Mouse (Mus musculus): ENCODE data around the gene Ropn1. TPM values are rescaled to one million over a fixed set of nuclear protein-coding genes. Genes with fewer than 3 reads are reported as not detected.

Gene Ropn1
- polyA plus RNA-seq (2015; fragmentation: Nextera tagmentation; extraction: Ambion mirVana): not detected in 2 replicates

DNA sequence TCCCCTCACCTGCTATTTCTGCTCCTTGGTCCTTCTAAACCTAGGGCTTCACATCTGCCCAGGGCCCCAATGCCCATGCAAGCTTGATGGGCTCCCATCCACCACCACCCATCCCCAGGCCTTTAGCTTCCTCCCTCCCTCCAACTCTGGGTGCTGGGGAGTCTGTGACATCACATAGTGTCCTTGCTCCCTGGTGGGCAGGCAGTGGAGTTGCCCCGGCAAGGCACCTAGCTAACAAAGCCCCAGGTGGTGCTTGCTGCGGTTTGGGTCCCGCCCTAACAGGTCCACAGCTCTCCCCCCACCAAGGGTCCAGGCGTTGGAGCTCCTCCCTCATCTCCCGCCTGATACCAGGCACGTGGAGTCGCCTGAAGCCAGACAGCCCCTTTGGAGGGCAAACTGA, at the start of gene Ropn1:
TSS of gene Ropn1 (plus strand) at position 301 of the 400 bp plus-strand sequence.
- WGBS (ENCODE audit: insufficient replicate concordance): 34% methylated on average over 7 of the region's 7 CpGs
- Histone ChIP-seq H3K27me3 (no peaks in the 10 kb centered on the region), H3K27ac (no peak within 1 kb of the TSS), H3K4me1 (replicated peaks) (no peaks in the 10 kb centered on the region), H3K4me2 (no peak within 1 kb of the TSS), H3K36me3 (no peaks in the 10 kb centered on the region), H3K9ac (no peak within 1 kb of the TSS), H3K9me3 (replicated peaks) (no peaks in the 10 kb centered on the region), H3K4me3 (replicated peaks) (no peak within 1 kb of the TSS)
- DNase-seq (no peak), ATAC-seq (ENCODE audit: low read depth) (no peak)

DNA sequence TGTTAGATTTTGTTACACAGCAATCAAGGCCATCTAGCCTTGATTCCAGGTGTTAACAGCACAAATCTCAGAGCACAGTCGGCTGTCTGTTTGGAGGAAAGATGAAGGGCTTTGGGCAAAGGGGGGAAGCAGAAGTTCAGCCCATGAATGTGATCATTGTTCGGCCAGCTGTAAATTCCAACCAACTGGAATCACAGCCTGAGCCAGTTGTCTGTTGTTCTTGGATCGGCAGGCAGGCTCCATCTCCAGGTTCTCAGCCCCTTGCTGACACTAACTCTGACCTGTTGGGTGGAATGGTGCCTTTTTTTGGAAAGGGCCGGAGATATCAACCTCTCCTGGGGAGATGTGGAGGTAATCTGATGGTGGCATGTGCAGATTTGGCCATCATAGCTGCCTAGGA, 47.8 kb upstream of the Ropn1 start:
- 64% methylated on average over 4 of the region's 4 CpGs for WGBS (ENCODE audit: insufficient replicate concordance)

DNA sequence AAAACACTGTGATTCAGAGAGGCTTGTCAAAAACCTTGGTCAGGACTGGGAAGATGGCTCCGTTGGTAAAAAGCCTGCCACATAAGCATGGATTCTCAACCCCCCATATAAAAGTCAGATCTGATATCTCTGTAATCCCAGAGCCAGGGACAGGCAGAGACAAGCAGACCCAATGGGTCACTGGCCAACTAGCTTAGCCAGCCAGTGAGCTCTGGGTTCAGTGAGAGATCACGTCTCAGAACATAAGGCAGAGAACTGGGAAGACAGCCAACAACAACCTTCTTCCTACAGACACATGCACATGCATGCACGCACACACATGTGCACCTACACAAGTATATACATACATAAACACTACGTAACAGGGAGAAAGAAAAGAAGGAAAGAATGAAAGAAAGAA, 46.6 kb upstream of the Ropn1 start:
- no peak overlapping the region for H3K27ac ChIP-seq
- no peak overlapping the region for H3K4me2 ChIP-seq
- H3K27me3 ChIP-seq: no peaks in the 10 kb centered on the region
- DNase-seq (no peak), ATAC-seq (ENCODE audit: low read depth) (no peak)
- WGBS (ENCODE audit: insufficient replicate concordance): 62% methylated on average over 4 of the region's 4 CpGs
- no peaks in the 10 kb centered on the region for H3K36me3 ChIP-seq
- no peak overlapping the region for H3K4me3 ChIP-seq (replicated peaks)
- no peaks in the 10 kb centered on the region for H3K4me1 ChIP-seq (replicated peaks)
- no peak overlapping the region for H3K9ac ChIP-seq
- no peaks in the 10 kb centered on the region for H3K9me3 ChIP-seq (replicated peaks)

More for the DNA sequence above, 47.8 kb upstream of the Ropn1 start:
- ATAC-seq (ENCODE audit: low read depth) (no peak), DNase-seq (no peak)
- H3K36me3 ChIP-seq: no peaks in the 10 kb centered on the region
- H3K4me3 ChIP-seq (replicated peaks): no peak overlapping the region
- no peak overlapping the region for H3K4me2 ChIP-seq
- H3K4me1 ChIP-seq (replicated peaks): no peaks in the 10 kb centered on the region
- no peaks in the 10 kb centered on the region for H3K9me3 ChIP-seq (replicated peaks)
- no peak overlapping the region for H3K9ac ChIP-seq
- no peak overlapping the region for H3K27ac ChIP-seq
- H3K27me3 ChIP-seq: no peaks in the 10 kb centered on the region

DNA sequence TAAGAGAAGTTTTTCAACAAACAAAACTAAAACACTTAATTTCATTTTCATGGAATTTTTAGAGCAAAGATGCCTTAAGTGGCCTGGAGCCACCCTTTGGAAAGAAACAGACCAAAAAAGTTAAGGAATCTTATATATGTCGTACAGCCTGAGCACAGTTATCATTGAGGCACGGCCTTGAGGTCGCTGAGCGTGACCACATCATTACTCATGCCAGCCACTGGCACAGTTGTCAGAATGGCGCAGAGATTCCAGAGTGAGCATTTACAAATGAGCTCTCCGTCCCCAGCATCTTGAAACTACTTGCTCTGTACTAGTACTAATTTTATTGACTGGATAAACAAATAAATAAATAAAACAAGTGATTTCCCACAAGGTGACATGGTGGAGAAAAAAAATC, 45.9 kb upstream of the Ropn1 start:
- ATAC-seq (ENCODE audit: low read depth) (no peak), DNase-seq (no peak)
- Histone ChIP-seq H3K4me3 (replicated peaks) (no peak overlapping the region), H3K36me3 (no peaks in the 10 kb centered on the region), H3K9ac (no peak overlapping the region), H3K27ac (no peak overlapping the region), H3K4me1 (replicated peaks) (no peaks in the 10 kb centered on the region), H3K27me3 (no peaks in the 10 kb centered on the region), H3K4me2 (no peak overlapping the region), H3K9me3 (replicated peaks) (no peaks in the 10 kb centered on the region)
- WGBS (ENCODE audit: insufficient replicate concordance): 49% methylated on average over 6 of the region's 6 CpGs

DNA sequence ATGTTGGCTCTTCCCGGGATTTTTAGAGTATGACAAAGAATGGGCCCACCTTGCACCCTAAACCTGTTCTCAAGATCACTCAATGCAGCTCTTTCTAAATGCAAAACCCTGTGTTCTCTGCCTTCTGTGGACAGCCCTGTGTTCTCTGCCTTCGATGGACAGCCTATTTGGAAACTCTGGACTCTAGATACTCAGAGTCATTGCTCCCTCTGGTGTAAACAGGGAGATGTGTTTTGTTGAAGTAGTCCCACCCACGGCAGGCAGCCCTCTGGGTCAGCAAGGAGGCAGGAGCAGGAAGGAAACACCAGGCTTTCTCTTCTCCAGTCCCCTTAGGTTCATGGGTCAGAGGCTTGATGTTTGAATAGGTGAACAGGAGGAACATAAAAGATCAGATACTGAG, 44.0 kb upstream of the Ropn1 start:
- ATAC-seq (ENCODE audit: low read depth): no peak
- Histone ChIP-seq H3K9ac (no peak overlapping the region), H3K9me3 (replicated peaks) (no peaks in the 10 kb centered on the region), H3K36me3 (no peaks in the 10 kb centered on the region), H3K4me3 (replicated peaks) (no peak overlapping the region), H3K4me2 (no peak overlapping the region), H3K27me3 (no peaks in the 10 kb centered on the region), H3K27ac (no peak overlapping the region), H3K4me1 (replicated peaks) (no peaks in the 10 kb centered on the region)
- DNase-seq: no peak
- 22% methylated on average over 3 of the region's 3 CpGs for WGBS (ENCODE audit: insufficient replicate concordance)

DNA sequence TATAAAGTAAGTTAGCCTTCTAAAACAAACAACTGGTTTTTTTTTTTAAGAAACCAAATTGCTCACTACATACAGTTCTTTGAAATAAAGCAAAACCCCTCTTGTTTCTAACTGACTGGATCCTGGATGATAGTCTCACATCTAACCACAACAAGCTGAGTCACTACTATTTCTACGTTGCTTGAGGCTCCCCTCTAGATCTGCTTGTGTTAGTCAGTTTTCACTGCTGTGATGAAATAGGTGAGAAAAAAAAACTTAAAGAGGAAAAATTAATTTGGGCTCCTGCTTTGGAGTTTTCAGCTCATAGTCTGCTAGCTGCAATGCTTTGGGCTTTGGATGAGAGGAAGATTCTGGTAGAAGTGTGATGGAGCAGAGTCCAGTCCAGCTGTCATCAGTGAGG, 39.6 kb upstream of the Ropn1 start:
- ATAC-seq (ENCODE audit: low read depth) (no peak), DNase-seq (no peak)
- Histone ChIP-seq H3K4me2 (no peak overlapping the region), H3K4me1 (replicated peaks) (no peaks in the 10 kb centered on the region), H3K27ac (no peak overlapping the region), H3K9me3 (replicated peaks) (no peaks in the 10 kb centered on the region), H3K27me3 (no peaks in the 10 kb centered on the region), H3K9ac (no peak overlapping the region), H3K4me3 (replicated peaks) (no peak overlapping the region), H3K36me3 (no peaks in the 10 kb centered on the region)
- WGBS (ENCODE audit: insufficient replicate concordance): 28% methylated on average over 1 of the region's 1 CpGs

GRCm38 (mm10) chr16:34614021-34614420, 35.7 kb upstream of the Ropn1 start:
- H3K9ac ChIP-seq: no peak overlapping the region
- no peak overlapping the region for H3K27ac ChIP-seq
- ATAC-seq (ENCODE audit: low read depth) (no peak), DNase-seq (no peak)
- no peak overlapping the region for H3K4me3 ChIP-seq (replicated peaks)
- peaks cover 3% of the 10 kb centered on the region; the same call in 1 of the 2 replicates for H3K9me3 ChIP-seq (replicated peaks)
- H3K36me3 ChIP-seq: no peaks in the 10 kb centered on the region
- no peaks in the 10 kb centered on the region for H3K27me3 ChIP-seq
- H3K4me1 ChIP-seq (replicated peaks): no peaks in the 10 kb centered on the region
- WGBS (ENCODE audit: insufficient replicate concordance): 59% methylated on average over 2 of the region's 2 CpGs
- no peak overlapping the region for H3K4me2 ChIP-seq

GRCm38 (mm10) chr16:34627591-34627990, 22.1 kb upstream of the Ropn1 start:
- H3K27ac ChIP-seq: no peak overlapping the region
- DNase-seq (no peak), ATAC-seq (ENCODE audit: low read depth) (no peak)

GRCm38 (mm10) chr16:34628397-34628796, 21.3 kb upstream of the Ropn1 start:
- Histone ChIP-seq H3K4me2 (no peak overlapping the region), H3K36me3 (no peaks in the 10 kb centered on the region), H3K4me3 (replicated peaks) (no peak overlapping the region), H3K9ac (no peak overlapping the region), H3K4me1 (replicated peaks) (no peaks in the 10 kb centered on the region), H3K27ac (no peak overlapping the region), H3K27me3 (no peaks in the 10 kb centered on the region), H3K9me3 (replicated peaks) (no peaks in the 10 kb centered on the region)
- no peak for ATAC-seq (ENCODE audit: low read depth)
- WGBS (ENCODE audit: insufficient replicate concordance): 65% methylated on average over 4 of the region's 4 CpGs
- DNase-seq: no peak

More at GRCm38 (mm10) chr16:34627591-34627990, 22.1 kb upstream of the Ropn1 start:
- WGBS (ENCODE audit: insufficient replicate concordance): 75% methylated on average over 2 of the region's 2 CpGs
- no peak overlapping the region for H3K4me2 ChIP-seq
- H3K9me3 ChIP-seq (replicated peaks): no peaks in the 10 kb centered on the region
- no peak overlapping the region for H3K9ac ChIP-seq
- no peaks in the 10 kb centered on the region for H3K4me1 ChIP-seq (replicated peaks)
- H3K4me3 ChIP-seq (replicated peaks): no peak overlapping the region
- no peaks in the 10 kb centered on the region for H3K27me3 ChIP-seq
- H3K36me3 ChIP-seq: no peaks in the 10 kb centered on the region

GRCm38 (mm10) chr16:34635557-34635956, 14.2 kb upstream of the Ropn1 start:
- Histone ChIP-seq H3K27ac (no peak overlapping the region), H3K4me2 (no peak overlapping the region), H3K4me1 (replicated peaks) (no peaks in the 10 kb centered on the region), H3K9ac (no peak overlapping the region), H3K4me3 (replicated peaks) (no peak overlapping the region), H3K9me3 (replicated peaks) (no peaks in the 10 kb centered on the region), H3K36me3 (no peaks in the 10 kb centered on the region), H3K27me3 (no peaks in the 10 kb centered on the region)
- WGBS (ENCODE audit: insufficient replicate concordance): 31% methylated on average over 3 of the region's 3 CpGs
- no peak for ATAC-seq (ENCODE audit: low read depth)
- DNase-seq: no peak

DNA sequence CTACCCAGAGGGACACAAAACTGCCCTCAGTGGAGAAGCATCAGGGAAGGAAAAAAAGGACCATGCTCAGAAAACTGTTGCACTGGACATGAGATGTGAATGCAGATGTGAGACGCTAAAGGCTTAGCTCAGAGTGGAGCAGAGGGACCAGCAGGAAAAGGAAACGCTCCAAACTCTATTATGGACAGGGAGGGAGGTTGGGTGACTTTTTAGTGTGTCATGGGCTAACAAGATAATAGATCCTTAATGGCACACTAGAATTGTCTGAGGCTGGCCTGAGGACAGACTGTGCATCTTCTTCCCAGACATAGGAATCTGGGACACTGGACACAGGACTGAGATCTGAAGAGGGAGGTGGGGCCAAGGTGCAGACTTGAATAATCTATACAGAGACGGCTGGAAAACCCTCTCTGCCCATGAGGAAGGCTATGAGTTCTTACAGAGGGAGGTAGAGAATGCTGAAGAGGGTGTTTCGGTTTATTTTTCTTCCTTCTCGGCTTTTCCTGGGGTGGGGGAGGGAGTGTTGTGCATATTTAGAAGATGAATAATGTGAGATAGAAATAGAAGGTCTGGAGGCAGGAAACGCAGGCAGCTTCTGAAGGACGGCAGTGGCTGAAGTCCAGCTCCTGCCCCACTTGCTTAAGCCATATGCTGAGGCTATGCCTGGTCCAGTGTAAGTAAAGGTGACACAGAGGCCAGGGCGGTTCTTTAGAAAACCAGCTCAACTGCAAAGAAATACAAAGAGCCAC, 6.0 kb upstream of the Ropn1 start:
- Histone ChIP-seq H3K4me3 (replicated peaks) (no peak overlapping the region), H3K27me3 (no peaks in the 10 kb centered on the region), H3K4me1 (replicated peaks) (no peaks in the 10 kb centered on the region), H3K27ac (no peak overlapping the region), H3K9me3 (replicated peaks) (no peaks in the 10 kb centered on the region), H3K4me2 (no peak overlapping the region), H3K9ac (no peak overlapping the region), H3K36me3 (no peaks in the 10 kb centered on the region)
- WGBS (ENCODE audit: insufficient replicate concordance): 51% methylated on average over 8 of the region's 8 CpGs
- ATAC-seq (ENCODE audit: low read depth) (no peak), DNase-seq (no peak)

DNA sequence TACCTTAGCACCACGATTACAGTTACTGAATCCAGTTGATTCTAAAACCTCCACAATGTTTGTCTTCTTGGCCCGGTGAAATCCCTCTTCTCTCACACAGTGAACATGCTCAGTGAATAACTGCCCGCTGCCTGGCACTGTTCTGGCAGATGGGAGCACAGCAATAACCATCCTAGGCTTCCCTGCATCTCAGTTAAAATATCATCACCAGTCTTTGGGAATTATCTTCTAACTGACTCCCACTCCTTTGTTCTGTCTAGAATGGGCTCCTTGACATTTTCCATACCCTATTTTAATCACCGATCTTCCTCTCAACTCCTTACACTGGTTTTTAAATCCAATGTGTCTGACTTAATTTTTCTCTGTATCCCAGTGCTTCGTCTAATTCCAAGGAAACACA, 3.3 kb downstream of the Ropn1 start:
- ATAC-seq (ENCODE audit: low read depth) (no peak), DNase-seq (no peak)
- H3K36me3 ChIP-seq: no peaks in the 10 kb centered on the region
- H3K27me3 ChIP-seq: no peaks in the 10 kb centered on the region
- H3K9ac ChIP-seq: no peak overlapping the region
- no peak overlapping the region for H3K4me2 ChIP-seq
- no peaks in the 10 kb centered on the region for H3K9me3 ChIP-seq (replicated peaks)
- H3K4me3 ChIP-seq (replicated peaks): no peak overlapping the region
- H3K4me1 ChIP-seq (replicated peaks): peaks cover 2% of the 10 kb centered on the region; the same call in 1 of the 2 replicates
- H3K27ac ChIP-seq: no peak overlapping the region
- 69% methylated on average over 5 of the region's 5 CpGs for WGBS (ENCODE audit: insufficient replicate concordance)
